Mouse (Mus musculus) liver, embryonic 11.5 days (tissue): ENCODE data around the gene Arnt2. TPM values are rescaled to one million over a fixed set of nuclear protein-coding genes. Genes with fewer than 3 reads are reported as not detected.

ENCODE experiments used
- ATAC-seq: fragments of 200-750 bp; cut with Nextera tagmentation; replicated peaks from 2 replicates; pipeline ENCODE4 v1.8.0; 2017; ENCODE audit warnings: moderate number of reproducible peaks, mild to moderate bottlenecking, moderate TSS enrichment, moderate library complexity; ENCODE audit not compliant: low FRiP score
- DNase-seq: peaks from one replicate; pipeline ENCODE4 v3.0.0-alpha.2; 2017; ENCODE audit warnings: low spot score
- H3K27ac ChIP-seq: fragments of 300-500 bp; sonication (generic); 2 replicates; pipeline ENCODE4 v1.5.1; 2014; ENCODE audit warnings: mild to moderate bottlenecking, low read depth, low read length, control low read depth
- H3K27me3 ChIP-seq: fragments of 300-500 bp; sonication (generic); replicated peaks from 2 replicates; pipeline ENCODE4 v1.6.1; 2014; ENCODE audit warnings: low read length, mixed read lengths; ENCODE audit not compliant: control insufficient read depth, insufficient read depth
- H3K36me3 ChIP-seq: fragments of 300-500 bp; sonication (generic); 2 replicates; pipeline ENCODE4 v1.6.1; 2014; ENCODE audit warnings: mild to moderate bottlenecking, low read length, moderate library complexity, mixed read lengths; ENCODE audit not compliant: control insufficient read depth, insufficient read depth
- H3K4me1 ChIP-seq: fragments of 300-500 bp; sonication (generic); replicated peaks from 2 replicates; pipeline ENCODE4 v1.6.1; 2014; ENCODE audit warnings: low read length, mixed read lengths; ENCODE audit not compliant: control insufficient read depth, insufficient read depth
- H3K4me2 ChIP-seq: fragments of 300-500 bp; sonication (generic); 2 replicates; pipeline ENCODE4 v1.6.1; 2014; ENCODE audit warnings: mild to moderate bottlenecking, control low read depth, moderate library complexity
- H3K4me3 ChIP-seq: fragments of 300-500 bp; sonication (generic); 2 replicates; pipeline ENCODE4 v1.5.1; 2014; ENCODE audit warnings: low read depth, low read length, control low read depth
- H3K9ac ChIP-seq: fragments of 300-500 bp; sonication (generic); 2 replicates; pipeline ENCODE4 v1.6.1; 2014; ENCODE audit warnings: low read depth, low read length, control low read depth
- H3K9me3 ChIP-seq: fragments of 300-500 bp; sonication (generic); 2 replicates; pipeline ENCODE4 v1.6.1; 2016; ENCODE audit warnings: low read length, inconsistent platforms, mixed read lengths; ENCODE audit not compliant: control insufficient read depth
- WGBS: fragments of 180-500 bp; shearing (Covaris S2); extraction: QIAGEN DNeasy Blood & Tissue Kit; methylation state at CpG from one replicate; pipeline ENCODE4 v1.1.7; 2014; 5-methylcytosine and 5-hydroxymethylcytosine counted together
- polyA plus RNA-seq: library from polyadenylated mRNA; unstranded; fragments of >200 nt; fragmentation: Nextera tagmentation; extraction: Ambion mirVana; gene quantifications from 2 replicates; pipeline ENCODE4 v1.2.1, GENCODE M21; 2014

Gene Arnt2
- polyA plus RNA-seq, 1 experiment from 2014 or later: 2.2 TPM

DNA sequence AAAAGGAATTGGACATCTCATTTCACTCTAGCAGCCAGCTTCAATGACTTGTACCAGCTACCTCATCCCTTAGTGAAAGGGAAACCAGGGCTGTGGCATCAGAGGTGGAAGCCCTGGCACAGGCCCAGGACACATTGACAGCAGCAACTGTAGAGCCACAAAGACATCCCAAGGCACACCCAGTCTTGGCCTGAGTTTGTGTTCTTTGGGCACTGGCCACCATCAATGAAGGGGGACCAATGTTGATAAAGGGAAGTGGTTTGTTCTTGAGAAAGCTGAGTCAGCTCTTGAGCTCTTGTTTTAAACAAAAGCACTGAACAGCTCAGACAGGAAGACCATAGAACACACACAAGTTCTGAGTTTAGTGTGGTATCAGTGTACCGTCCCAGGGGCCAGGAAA, 130.7 kb downstream of the Arnt2 start:
- Histone ChIP-seq H3K36me3 (no peaks in the 10 kb centered on the region), H3K4me3 (no peak overlapping the region), H3K4me1 (no peaks in the 10 kb centered on the region), H3K9ac (no peak overlapping the region), H3K4me2 (no peak overlapping the region), H3K9me3 (no peaks in the 10 kb centered on the region), H3K27me3 (no peaks in the 10 kb centered on the region), H3K27ac (no peak overlapping the region)
- DNase-seq (no peak), ATAC-seq (no peak)
- WGBS: 61% methylated on average over 1 of the region's 1 CpGs

DNA sequence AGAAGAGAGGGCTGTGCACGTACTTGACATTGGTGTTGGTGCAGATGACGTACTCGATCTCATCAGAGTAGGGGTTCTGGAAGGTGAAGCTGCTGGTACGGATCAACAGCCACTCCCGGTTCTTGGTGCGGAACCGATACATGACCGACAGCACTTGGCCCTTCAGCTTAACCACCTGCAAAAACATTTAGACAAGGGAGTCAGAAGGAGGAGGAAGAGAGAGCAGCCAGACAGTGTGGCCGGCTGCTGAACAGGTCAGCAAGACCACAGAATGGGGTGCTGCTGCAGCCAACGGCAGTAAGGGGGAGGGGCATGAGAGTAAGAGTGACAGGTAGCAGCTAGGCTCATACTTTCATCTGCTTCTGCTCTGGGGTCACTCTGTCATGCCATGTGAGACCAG, 134.7 kb downstream of the Arnt2 start:
- Histone ChIP-seq H3K27me3 (no peaks in the 10 kb centered on the region), H3K27ac (no peak overlapping the region), H3K4me3 (no peak overlapping the region), H3K4me2 (no peak overlapping the region), H3K9me3 (no peaks in the 10 kb centered on the region), H3K9ac (no peak overlapping the region), H3K36me3 (no peaks in the 10 kb centered on the region), H3K4me1 (no peaks in the 10 kb centered on the region)
- no peak for DNase-seq
- no peak for ATAC-seq
- 80% methylated on average over 10 of the region's 10 CpGs for WGBS

DNA sequence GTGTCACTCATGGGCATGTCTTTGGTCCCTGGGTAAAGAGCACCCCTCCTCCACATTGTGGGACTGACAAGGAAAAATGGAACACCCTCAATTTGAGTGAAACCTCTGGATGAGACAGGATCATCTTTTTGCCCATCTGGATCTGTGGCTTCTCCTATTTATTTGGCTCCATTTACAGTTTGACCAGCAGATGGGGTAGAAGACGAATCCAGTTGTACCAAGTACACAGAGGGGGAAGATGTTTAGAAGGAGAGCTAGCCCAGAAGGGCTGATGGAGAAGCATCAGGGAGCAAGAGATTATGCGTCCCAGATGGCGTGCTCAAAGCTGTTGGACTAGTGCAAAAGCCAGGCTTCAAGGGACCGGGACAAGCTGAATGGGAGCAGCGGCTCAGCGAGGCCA, 136.0 kb downstream of the Arnt2 start:
- no peak overlapping the region for H3K27ac ChIP-seq
- no peak for ATAC-seq
- H3K9me3 ChIP-seq: no peaks in the 10 kb centered on the region
- H3K4me2 ChIP-seq: no peak overlapping the region
- H3K4me1 ChIP-seq: no peaks in the 10 kb centered on the region
- H3K4me3 ChIP-seq: no peak overlapping the region
- DNase-seq: no peak
- H3K27me3 ChIP-seq: no peaks in the 10 kb centered on the region
- no peaks in the 10 kb centered on the region for H3K36me3 ChIP-seq
- WGBS: 84% methylated on average over 6 of the region's 6 CpGs
- H3K9ac ChIP-seq: no peak overlapping the region

DNA sequence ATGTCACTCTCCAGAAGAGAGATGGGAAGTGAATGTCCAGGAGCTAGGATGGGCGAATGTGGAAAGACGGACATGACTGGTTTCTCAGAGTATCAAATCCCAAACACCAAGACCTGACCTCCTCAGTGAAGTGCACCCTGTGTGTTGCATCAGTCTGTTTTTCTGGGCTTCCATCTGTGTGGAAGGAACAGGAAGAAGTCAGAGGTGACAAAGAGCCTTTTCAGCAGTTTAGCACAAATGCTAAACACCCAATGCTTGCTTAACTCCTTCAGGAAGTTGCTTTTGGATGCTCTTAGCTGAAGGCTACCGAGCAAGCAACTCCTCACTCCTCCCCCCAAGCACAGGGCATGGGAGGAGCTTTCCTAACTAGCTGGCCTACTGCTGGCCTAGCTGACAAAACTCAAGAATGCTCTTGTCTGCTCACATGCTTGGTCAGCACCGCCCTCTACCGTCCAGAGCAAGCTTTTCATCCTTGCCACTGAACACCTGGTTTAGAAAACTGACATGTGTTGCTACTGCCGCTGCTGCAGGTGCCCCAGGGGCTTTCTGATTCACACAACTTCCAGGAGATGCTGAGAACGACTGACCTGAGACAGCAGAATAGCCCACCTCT, 137.7 kb downstream of the Arnt2 start:
- DNase-seq (peak; percentile 54), ATAC-seq (no peak; the same call in 1 of the 2 replicates)
- no peak overlapping the region for H3K4me2 ChIP-seq
- H3K4me1 ChIP-seq: no peaks in the 10 kb centered on the region
- no peaks in the 10 kb centered on the region for H3K36me3 ChIP-seq
- H3K4me3 ChIP-seq: no peak overlapping the region
- H3K27me3 ChIP-seq: no peaks in the 10 kb centered on the region
- H3K9ac ChIP-seq: no peak overlapping the region
- no peak overlapping the region for H3K27ac ChIP-seq
- no peaks in the 10 kb centered on the region for H3K9me3 ChIP-seq
- WGBS: 27% methylated on average over 7 of the region's 7 CpGs

DNA sequence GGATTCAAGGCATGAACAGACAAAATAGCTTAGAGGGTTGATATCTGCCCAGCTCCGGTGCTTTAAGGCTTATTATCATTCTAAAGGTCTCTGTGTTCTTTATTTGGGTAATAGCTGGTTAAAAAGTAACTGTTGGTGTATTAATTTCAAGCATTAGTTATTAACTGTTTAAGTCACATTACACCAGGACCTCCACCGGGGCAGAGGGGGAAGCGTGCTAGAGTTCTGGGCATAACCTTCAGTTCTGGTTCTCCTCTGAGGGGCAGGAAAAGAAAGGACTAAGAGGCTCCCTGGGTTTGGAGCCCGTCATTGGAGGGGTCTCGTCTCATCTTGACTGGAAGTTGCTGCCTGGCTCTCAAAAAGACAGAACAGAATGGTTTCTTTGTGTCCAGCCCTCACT, 138.5 kb downstream of the Arnt2 start:
- Histone ChIP-seq H3K9me3 (no peaks in the 10 kb centered on the region), H3K4me1 (no peaks in the 10 kb centered on the region), H3K36me3 (no peaks in the 10 kb centered on the region), H3K9ac (no peak overlapping the region), H3K27me3 (no peaks in the 10 kb centered on the region), H3K4me2 (no peak overlapping the region), H3K4me3 (no peak overlapping the region), H3K27ac (no peak overlapping the region)
- ATAC-seq (no peak), DNase-seq (no peak)
- 78% methylated on average over 5 of the region's 5 CpGs for WGBS

DNA sequence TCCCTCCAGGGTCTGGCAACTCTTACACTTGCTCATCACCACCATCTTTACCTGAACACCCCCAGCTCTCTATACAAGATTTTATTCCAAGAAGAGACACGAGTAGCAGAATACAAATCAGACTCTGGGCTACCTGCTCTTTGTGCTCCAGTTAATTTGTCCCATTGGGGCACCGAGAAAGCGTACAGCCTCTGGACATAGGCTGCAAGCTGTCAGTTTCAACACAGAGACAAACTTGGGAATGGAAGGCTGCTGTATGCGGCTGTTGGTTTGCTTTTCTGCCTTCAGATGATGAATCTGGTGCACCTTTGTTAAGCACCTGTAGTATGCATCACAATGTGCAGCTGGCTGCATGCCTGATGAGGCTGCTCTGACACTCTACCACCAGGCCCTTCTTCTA, 146.5 kb downstream of the Arnt2 start:
- Histone ChIP-seq H3K36me3 (no peaks in the 10 kb centered on the region), H3K9me3 (no peaks in the 10 kb centered on the region), H3K27me3 (no peaks in the 10 kb centered on the region), H3K4me3 (no peak overlapping the region), H3K4me1 (no peaks in the 10 kb centered on the region), H3K27ac (no peak overlapping the region), H3K4me2 (no peak overlapping the region), H3K9ac (no peak overlapping the region)
- no peak for ATAC-seq
- 74% methylated on average over 4 of the region's 4 CpGs for WGBS
- DNase-seq: no peak

DNA sequence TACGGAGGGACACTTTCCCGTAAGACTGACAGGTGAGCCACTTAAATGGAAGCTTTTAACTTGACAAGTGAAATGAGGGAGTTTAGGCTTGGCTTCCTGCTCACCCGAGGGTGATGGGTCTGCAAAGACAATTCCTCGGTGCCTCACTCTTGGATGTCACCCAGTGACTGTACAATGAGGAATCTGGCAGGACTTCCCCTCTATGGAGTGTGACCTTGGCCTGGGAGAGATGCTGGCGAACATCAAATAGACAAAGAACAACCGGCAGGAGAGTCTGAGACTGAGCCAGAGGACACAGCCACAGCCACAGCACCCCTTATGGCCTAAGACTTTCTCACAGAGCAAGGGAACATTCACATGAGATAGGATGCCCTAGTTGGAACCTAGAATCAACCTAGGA, 148.6 kb downstream of the Arnt2 start:
- DNase-seq (no peak), ATAC-seq (no peak)
- Histone ChIP-seq H3K27ac (no peak overlapping the region), H3K9me3 (no peaks in the 10 kb centered on the region), H3K27me3 (no peaks in the 10 kb centered on the region), H3K4me2 (no peak overlapping the region), H3K4me1 (no peaks in the 10 kb centered on the region), H3K9ac (no peak overlapping the region), H3K36me3 (no peaks in the 10 kb centered on the region), H3K4me3 (no peak overlapping the region)
- WGBS: 73% methylated on average over 6 of the region's 6 CpGs

DNA sequence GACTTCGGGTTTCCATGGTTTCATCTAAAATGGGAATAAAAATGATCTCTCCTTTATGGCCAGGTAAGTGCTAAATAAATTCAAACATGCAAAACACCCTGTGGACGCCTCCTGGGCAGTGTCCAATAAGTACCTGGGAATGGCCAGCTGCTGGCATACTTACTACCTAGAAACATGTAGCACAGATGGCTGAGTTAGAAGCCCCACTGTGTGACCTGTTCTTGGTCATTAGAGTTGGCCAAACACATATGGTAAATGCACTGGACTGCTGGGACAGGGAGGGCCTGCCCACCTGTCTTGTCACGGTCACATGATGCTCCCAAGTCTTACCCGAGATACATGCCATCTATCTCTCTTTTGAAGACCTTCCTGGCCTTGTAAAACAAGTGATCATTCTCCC, 149.6 kb downstream of the Arnt2 start:
- no peaks in the 10 kb centered on the region for H3K27me3 ChIP-seq
- H3K27ac ChIP-seq: no peak overlapping the region
- H3K4me2 ChIP-seq: no peak overlapping the region
- WGBS: 68% methylated on average over 4 of the region's 4 CpGs
- ATAC-seq (no peak), DNase-seq (no peak)
- H3K9me3 ChIP-seq: no peaks in the 10 kb centered on the region
- H3K36me3 ChIP-seq: no peaks in the 10 kb centered on the region
- H3K4me3 ChIP-seq: no peak overlapping the region
- no peak overlapping the region for H3K9ac ChIP-seq
- H3K4me1 ChIP-seq: no peaks in the 10 kb centered on the region

DNA sequence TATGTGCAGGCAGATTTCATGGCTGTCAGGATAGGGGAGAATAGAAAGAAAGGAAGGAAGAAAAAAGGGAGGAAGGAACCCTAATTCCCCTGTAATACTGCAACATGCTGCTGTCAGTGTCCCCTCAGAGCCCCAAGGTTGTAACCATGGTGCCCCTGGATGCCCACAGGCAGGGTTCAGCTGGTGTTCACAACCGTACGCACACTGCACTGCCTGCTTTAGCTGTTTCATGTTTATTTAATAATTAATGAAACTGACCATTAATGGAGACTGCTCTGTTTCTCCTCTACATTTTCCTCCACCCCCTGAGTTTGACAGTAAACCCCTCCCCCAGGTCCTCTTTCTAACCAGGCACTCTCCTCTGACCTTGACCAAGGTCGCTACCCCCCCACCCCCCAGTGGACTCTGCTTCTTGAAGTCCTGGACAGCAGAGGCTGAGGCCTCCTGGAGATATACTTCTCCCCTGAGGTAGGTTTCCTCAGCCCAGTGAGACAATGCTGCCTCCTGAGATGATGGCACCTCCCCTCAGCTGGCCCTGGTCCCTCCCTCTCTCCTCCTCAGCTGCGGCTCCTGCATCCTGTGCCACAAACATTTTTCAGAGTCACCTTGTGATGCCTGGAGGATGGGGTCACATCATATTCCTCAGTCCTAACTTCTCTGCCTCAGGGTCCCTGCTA, 150.5 kb downstream of the Arnt2 start:
- H3K4me3 ChIP-seq: no peak overlapping the region
- no peak overlapping the region for H3K4me2 ChIP-seq
- no peak overlapping the region for H3K27ac ChIP-seq
- ATAC-seq (no peak), DNase-seq (no peak)
- no peak overlapping the region for H3K9ac ChIP-seq
- H3K27me3 ChIP-seq: no peaks in the 10 kb centered on the region
- H3K9me3 ChIP-seq: no peaks in the 10 kb centered on the region
- H3K4me1 ChIP-seq: no peaks in the 10 kb centered on the region
- no peaks in the 10 kb centered on the region for H3K36me3 ChIP-seq
- WGBS: 72% methylated on average over 4 of the region's 4 CpGs
